Mouse (Mus musculus) adrenal gland, postnatal 4 days (tissue): Measurements from ENCODE around the gene Adgrf2. TPM values are rescaled to one million over a fixed set of nuclear protein-coding genes. Genes with fewer than 3 reads are reported as not detected.

Experiments
- DNase-seq, 2 experiments: peaks; one replicate each; pipeline ENCODE4 v3.0.0; 2021 to 2022; ENCODE audit warnings: low spot score in 2 of 2, mixed read lengths in 2 of 2
- long read RNA-seq, 2 experiments: library from polyadenylated mRNA; stranded (forward); transcript quantifications; one replicate each; pipeline ENCODE4 v2.0.0; 2021
- total RNA-seq, 2 experiments: library from RNA; stranded (reverse); gene quantifications; 2 replicates each; pipeline ENCODE4 v1.2.3; 2021

The Adgrf2 gene
- under 1 TPM; 0.17 to 0.22 TPM for total RNA-seq
- long read RNA-seq, experiment 1: 0 reads
- long read RNA-seq, experiment 2: 0 reads

GRCm38 (mm10) chr17:42741801-42742217 lies at the start of gene Adgrf2:
Gene Adgrf2, minus strand, starts transcription at chr17:42742179.
- DNase-seq: no peak

- DNase-seq: no peak
These were observed 48.8 kb upstream of the Adgrf2 start for GRCm38 (mm10) chr17:42790787-42791186.

- no peak for DNase-seq
These were observed 47.7 kb upstream of the Adgrf2 start for GRCm38 (mm10) chr17:42789723-42790122.

- no peak for DNase-seq
These were observed 46.9 kb upstream of the Adgrf2 start for GRCm38 (mm10) chr17:42788686-42789453.

GRCm38 (mm10) chr17:42782156-42782757 lies 40.3 kb upstream of the Adgrf2 start:
- DNase-seq: peak in 1 of 2 experiments; percentile 38

GRCm38 (mm10) chr17:42753791-42754190 lies 11.8 kb upstream of the Adgrf2 start:
- DNase-seq: no peak

GRCm38 (mm10) chr17:42752173-42752572 lies 10.2 kb upstream of the Adgrf2 start:
- DNase-seq: no peak

- no peak for DNase-seq
These were observed 3.9 kb upstream of the Adgrf2 start for GRCm38 (mm10) chr17:42745657-42746420.

- no peak for DNase-seq
These were observed 844 bp upstream of the Adgrf2 start for GRCm38 (mm10) chr17:42742823-42743222.

- no peak for DNase-seq
These were observed 3.2 kb downstream of the Adgrf2 start for GRCm38 (mm10) chr17:42738794-42739193.

- DNase-seq: no peak
These were observed 24.8 kb downstream of the Adgrf2 start for GRCm38 (mm10) chr17:42717161-42717560.

GRCm38 (mm10) chr17:42714991-42715390 lies 27.0 kb downstream of the Adgrf2 start:
- DNase-seq: no peak

- DNase-seq: no peak
These were observed 31.3 kb downstream of the Adgrf2 start for GRCm38 (mm10) chr17:42710717-42711116.

GRCm38 (mm10) chr17:42705611-42706010 lies 36.4 kb downstream of the Adgrf2 start:
- no peak for DNase-seq

GRCm38 (mm10) chr17:42702198-42702597 lies 39.8 kb downstream of the Adgrf2 start:
- no peak for DNase-seq

- DNase-seq: no peak
These were observed 47.2 kb downstream of the Adgrf2 start for GRCm38 (mm10) chr17:42694730-42695129.

GRCm38 (mm10) chr17:42692136-42692535 lies 49.8 kb downstream of the Adgrf2 start, which contains the start of gene Adgrf4:
Gene Adgrf4, minus strand, starts transcription at chr17:42692284.
- no peak for DNase-seq

- DNase-seq: no peak
These were observed 51.4 kb downstream of the Adgrf2 start for GRCm38 (mm10) chr17:42690531-42690930.
